Mouse (Mus musculus): ENCODE measurements around the gene Etfdh.
A peak's percentile ranks its signal among the peaks of the same experiment; 100 is the strongest.

Gene Etfdh

DNA sequence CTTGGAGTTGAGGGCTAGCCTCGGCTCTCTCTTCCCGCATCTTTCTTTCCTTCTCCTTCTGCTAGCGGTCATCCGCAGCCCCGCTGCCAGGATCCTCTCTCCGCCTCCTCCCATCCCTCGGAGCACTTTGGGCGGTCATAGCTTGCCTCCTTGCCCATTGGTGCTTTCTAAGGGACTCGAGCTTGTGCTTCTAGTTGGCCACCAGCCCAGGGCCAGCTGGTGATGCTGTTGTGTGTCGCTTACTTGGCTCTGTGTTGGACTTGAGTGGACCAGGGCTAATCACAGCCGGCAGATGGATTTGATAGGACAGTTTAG is at the start of gene Etfdh:
Gene Etfdh (minus strand): TSS at position 85 of the 315 bp plus-strand sequence.
- peak; percentile 75 for DNase-seq (ENCODE audit: low read depth, low spot score)

DNA sequence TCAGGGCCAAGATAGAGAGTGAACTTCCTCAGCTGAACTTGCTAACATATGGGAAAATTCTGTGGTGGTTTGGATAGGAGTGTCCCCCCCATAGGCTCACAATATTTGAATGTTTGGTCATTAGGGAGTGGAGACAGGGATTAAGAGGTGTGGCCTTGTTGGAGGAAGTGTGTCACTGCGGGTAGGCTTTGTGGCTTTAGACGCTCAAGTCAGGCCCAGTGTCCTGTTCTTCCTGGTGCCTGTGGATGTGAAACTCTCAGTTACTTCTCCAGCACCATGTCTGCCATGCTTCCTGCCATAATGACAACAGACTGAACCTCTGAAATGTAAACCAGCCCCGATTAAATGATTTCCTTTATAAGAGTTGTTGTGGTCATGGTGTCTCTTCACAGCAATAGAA is 47.1 kb upstream of the Etfdh start:
- no peak for DNase-seq (ENCODE audit: low read depth, low spot score)

DNA sequence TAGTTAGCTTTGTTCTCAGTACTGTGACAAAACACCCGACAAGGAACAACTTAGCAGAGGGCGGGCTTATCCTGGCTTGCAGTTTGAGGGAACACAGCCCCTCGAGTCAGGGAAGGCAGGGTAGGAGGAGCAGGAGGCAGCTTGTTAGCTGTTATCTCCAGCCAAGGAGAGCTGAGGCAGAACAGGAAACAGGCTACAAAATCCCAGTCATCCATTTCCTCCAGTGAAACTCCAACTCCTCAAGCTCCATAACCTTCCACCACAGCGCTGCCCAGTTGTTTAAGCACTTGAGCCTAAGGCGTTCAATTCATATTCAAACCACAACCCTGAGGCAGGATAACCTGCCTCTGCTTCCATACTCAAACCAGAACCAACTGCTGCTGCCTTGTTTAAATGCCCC is 45.3 kb upstream of the Etfdh start:
- peak; percentile 67 for DNase-seq (ENCODE audit: low read depth, low spot score)

DNA sequence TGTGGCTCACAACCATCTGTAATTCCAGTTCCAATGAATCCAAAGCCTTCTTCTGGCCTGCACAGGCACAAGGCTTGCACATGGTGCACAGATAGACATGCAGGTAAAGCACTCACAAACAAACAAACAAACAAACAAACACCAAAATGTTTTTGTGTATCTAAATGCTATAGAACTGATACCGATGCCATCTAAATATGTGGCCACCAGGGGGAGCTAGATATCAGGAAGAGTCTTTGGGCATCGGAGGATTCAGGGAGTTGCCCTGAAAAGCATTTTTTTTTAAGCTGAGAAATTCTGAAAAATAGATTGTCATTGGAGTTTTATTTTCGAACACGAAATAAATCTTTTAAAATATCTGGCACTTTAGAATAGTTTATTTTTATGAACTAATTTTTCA is 43.8 kb upstream of the Etfdh start:
- peak; percentile 78 for DNase-seq (ENCODE audit: low read depth, low spot score)

DNA sequence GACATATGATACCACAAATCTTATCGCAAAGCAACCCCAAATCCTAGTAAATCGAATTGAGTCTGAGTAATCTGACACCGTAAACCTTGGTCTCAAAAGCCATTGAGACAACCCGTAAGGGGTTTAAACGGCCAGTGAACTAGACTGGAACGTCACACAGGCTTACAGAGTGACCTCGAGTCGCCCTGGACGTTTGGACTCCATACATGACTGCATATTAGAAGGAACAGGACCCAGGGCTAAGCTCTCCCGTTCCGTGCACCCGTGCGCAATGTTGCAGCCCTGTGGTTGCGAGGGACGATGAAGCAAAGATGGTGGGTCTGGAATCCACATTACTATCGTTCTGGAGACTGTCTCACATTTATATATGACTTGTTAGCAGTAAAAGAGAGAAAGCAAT is 42.9 kb upstream of the Etfdh start:
- DNase-seq (ENCODE audit: low read depth, low spot score) = no peak

DNA sequence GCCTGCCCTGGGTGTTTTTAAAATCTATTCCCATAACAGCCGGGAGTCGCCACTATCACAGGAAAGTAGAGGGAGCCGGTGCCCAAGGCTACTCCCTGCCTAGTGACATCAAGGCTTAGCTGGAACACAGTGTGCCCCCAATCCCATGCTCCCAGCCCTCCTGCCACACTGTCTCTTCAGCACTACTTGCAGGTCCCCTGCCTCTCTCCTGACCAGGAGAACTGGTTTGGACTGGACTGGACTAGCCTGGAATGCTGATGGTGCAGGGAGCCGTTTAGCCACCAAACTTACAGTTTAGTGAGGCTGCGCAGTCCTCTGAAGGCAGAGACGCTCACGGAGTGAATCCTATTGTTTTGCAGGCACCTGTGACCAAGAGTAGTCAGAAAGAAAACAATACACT is 41.3 kb upstream of the Etfdh start:
- DNase-seq (ENCODE audit: low read depth, low spot score) = peak; percentile 68

DNA sequence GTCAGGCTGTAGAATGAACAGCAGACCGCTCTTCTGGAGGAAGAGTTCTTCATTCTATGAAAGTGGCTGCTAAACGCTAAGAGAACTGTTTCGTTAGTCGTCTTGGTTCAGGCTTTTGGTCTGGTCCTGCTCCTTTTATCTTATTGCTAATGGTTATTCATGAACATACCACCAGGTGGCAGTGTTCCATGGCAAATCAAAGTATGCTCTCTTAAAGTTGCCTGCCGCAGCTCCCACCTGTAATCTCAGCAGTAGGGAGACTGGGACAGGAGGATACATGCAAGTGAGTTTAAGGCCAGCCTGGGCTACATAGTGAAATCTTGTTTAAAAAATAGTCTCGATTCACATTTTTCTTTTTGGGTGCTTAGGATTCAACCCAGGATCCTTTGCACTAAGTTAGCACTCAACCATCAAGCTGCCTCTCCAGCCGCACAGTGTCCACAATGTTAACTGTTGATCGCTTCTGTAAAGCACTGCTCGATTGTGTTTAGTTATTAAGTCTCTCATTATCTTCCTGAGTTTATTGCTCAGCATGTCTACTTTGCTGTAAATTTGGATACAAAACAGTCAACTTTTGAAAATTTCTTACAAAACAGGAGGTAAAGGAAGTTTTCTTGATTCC is 35.6 kb upstream of the Etfdh start:
- peak; percentile 75 for DNase-seq (ENCODE audit: low read depth, low spot score)

DNA sequence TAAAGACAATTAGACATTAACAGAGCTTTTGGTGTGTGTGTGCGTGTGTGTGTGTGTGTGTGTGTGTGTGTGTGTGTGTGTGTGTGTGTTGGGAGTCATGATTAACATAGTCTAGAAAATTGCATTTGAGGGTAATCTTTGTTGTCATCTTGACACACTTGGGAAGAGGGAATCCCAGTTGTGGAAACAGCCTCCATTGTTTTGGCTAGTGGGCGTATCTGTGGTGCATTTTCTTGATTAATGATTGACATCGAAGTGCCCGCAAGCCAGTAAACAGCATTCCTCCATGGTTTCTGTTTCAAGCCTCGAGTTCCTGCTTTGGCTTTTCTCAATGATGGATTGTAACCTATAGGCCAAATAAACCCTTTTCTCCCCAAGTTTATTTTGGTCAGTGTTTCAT is 27.4 kb upstream of the Etfdh start:
- DNase-seq (ENCODE audit: low read depth, low spot score) = no peak

DNA sequence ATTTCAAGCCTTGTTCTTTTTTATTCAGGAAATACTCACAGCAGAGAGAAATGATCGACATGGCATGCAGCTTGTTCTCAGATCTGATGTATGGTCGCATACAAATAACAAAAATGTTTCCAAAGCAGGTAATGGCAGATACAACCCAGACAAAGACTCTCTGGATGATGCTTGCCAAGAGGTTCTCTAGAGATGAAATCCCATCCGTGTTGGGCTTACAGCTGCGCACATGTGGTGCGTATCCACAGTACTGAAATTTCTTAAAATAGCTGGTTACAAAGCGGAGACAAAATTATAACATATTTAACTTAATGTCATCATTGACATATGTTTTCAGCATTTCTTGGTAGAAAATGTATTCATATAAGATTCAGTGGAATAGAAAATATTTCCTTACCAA is 22.8 kb upstream of the Etfdh start:
- no peak for DNase-seq (ENCODE audit: low read depth, low spot score)

DNA sequence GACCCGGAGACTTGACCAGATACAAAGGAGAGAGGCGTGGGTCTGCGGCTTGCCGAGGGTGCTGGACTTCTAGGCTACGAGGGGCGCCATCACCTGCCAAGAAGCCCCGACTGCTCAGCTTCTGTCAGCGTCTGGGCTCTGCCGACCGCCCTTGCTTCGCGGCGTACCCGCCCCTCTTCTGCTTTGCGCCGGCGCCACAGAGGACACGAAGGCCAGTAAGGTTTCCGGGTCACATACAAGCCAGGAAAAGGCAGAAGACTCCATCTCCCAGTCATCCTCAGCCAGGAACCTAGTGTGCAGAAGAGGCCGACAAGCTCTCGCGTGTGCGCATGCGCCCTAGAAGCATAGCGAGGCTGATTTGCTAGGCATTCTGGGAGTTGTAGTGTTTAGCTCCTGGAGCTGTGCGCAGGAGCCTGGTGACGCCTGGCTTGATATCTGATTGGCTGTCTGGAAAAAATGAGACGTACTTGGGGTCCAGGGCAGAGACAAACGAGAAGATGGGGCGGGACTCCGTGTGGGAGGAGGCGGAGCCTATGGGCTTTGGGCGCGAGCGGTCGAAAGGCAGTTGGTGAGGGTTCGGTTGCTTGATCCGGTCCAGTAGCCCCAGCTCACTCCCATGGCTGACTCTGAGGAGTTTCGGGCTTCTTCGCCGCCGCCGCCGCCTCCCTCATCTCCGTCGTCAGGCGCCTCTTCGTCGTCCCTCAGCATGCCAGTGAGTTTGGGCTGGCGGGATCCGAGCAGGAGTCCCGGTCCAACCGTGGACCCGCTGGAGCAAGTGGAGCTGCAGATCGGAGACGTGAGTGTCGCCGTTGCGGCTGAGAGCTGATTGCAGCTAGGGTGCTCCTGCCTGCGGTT is 512 bp downstream of the Etfdh start, which contains the start of gene 4930579G24Rik:
Gene 4930579G24Rik (plus strand): TSS at position 519 of the 855 bp plus-strand sequence.
- peak; percentile 100 for DNase-seq (ENCODE audit: low read depth, low spot score)

DNA sequence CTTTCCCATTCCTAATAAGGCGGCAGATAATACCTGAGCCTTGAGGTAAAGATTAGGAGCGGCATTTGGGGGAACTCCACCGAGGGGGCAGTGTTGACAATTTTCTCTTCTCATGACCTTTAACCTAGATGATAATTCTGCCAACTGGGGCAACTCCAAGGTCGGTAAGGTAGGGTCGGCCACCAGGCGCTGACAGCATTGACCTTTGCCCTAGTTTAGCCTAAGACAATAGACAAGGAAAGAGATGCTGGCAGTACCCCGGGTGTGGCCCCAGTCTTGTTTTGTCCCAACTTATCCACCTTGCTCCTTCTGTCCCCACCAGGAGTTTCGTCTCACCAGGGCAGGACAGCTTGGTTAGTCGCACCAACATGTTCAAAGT is 1.1 kb downstream of the Etfdh start:
- DNase-seq (ENCODE audit: low read depth, low spot score) = no peak

DNA sequence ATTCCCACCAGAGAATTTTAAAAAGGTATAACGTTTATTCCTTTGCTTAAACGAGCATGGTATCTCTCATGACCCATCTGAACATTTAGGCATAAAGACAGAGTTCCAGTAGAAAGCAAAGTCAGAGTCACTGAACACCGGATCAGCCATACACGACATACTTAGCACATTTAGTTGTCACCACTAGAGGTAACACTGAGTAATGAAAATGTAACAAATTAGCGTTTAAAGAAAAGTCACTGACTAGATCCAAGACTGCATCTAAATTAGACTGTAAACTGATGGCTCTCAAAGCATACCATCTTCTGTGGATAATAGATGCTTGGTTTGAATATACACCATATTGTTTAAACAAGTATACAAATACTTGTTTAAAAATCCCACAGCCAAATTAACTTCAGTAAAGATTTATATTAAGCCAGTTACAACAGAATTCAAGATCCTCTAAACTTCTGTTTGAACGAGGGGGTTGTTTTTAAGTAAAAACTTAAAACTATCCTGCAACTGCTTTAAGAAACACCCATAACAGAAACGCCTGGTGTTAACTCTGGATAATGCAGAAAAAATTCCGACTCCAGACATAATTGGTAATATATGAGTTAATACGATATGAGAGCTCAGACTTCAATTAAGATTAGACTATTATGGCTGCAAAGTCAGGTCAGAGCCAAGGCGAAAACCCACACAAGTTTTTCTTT is 1.7 kb downstream of the Etfdh start:
- DNase-seq (ENCODE audit: low read depth, low spot score) = peak; percentile 9

DNA sequence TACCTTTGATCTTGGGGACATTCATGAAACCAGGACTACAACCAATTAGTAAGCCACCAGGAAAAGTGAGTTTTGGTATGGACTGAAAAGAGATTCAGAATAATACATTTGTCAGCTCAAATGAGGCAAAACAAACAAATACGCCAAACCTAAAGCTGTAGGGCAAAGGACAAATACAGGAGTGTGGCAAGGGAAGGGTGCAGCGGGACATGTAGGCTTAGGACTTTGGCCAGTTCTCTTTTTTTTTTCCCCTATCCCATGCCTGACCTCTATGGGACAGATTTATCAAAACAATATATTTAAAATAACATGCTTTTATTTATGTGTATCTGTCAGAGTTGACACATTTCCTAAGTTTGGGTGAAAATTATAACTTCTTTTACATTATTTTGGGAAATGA is 19.4 kb downstream of the Etfdh start:
- no peak for DNase-seq (ENCODE audit: low read depth, low spot score)

DNA sequence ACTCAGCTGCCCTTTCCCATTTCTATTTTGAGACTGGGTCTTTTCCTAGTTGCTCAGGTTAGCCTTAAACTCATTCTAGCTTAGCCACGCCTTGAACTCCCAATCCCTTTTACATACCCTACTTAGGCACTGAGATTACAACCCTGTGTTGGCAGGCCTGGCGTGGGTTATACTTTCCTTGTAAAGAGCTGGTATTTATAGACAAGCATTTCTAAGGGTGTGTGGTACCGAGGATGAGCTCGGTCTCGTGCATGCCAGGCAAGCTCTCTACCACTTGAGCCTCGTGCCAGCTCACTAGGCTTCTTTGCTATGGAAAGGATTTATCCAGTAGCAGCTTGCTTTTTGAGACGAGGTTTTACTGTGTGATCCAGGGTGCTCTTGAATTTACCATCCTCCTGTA is 33.8 kb downstream of the Etfdh start:
- no peak for DNase-seq (ENCODE audit: low read depth, low spot score)

DNA sequence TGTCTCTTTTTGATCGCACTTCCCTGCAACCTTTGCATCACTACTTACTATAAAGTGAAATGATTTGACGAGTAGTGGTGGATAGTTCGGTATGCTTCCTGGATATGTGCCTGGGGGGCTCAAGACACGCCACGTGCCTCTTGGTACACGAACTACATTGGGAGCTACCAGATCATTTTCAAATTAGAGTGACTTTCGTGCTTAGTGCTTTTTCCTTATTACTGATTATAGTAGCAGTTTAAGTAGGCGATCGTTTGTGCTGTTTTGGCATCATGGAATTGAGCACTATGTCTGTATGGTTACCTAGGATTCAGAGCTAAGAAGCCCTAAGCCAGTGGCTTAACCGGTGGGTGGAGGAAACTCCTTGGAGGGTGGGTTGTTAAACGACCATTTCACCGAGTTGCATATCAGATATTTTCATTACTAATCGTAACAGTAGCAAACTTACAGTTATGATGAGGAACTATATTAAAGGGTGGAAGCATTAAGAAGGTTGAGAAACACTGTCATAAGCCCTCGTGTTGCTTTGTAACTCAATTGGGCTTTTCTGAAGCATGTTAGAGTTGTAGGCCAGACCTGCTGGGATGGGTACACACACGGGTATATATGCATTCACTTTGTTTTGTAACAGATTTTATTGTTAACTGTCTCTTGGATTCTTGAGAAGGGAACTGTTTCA is 37.4 kb downstream of the Etfdh start:
- no peak for DNase-seq (ENCODE audit: low read depth, low spot score)

DNA sequence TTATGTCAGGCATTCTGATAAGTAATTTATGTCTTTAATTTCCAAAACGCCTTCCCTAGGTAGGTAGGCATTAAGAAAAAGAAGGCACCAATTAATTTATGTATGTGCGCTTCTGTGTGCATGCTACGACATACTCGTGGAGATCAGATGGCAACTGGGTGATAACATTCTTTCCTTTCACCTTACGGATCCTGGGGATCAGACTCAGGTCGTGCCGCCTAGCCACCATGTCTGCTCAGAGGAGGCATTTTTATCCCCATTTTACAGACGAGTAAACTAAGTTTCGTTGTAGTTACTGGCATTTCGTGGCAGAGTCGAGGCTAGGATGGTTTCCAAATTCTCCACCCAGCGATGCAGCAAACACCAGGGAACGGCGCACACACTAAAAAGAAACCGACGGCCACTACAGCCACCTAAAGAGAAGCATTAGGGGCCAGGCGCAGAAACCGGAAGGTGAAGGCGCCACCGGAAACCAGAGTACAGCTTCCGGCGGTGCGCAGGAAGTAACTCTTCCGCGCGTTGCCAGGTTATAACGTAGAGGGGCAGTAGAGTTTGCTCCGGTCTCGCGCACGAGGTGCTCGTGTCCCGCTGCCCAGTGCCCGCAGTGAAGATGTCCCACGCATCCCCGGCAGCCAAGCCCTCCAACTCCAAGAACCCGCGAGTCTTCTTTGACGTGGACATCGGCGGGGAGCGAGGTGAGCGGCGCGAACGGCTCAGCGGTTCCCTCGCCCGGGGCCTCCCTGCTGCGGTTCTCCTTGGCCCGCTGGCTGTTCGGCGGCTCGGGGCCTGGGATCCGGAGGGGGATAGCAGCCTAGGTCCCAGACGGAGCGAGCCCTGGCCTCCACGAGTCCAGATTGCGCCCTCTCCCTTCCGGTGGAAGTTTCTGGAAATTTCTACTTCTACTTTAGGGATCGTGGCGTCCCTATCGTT is 38.2 kb downstream of the Etfdh start, which contains the start of gene Ppid:
Gene Ppid (plus strand): TSS at position 480 of the 930 bp plus-strand sequence.
- DNase-seq (ENCODE audit: low read depth, low spot score) = peak; percentile 91

DNA sequence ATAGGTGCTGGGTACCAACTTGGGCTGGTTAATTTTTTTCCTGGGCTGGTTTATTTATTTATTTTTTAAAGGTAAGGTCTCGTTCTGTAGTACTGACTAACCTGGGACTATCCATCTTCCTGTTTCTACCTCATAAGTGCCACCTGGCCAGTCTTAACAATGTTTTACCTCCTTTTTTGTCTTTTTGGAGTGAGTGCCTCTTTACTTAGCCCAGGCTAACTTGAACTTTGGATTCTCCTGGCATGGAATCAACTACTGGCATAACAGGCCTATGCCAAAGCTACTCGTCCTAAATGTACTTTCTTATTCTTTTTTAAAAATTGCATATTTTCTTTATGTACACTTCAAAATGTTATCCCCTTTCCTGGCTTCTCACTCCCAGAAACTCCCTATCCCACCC is 39.6 kb downstream of the Etfdh start:
- DNase-seq (ENCODE audit: low read depth, low spot score) = no peak

DNA sequence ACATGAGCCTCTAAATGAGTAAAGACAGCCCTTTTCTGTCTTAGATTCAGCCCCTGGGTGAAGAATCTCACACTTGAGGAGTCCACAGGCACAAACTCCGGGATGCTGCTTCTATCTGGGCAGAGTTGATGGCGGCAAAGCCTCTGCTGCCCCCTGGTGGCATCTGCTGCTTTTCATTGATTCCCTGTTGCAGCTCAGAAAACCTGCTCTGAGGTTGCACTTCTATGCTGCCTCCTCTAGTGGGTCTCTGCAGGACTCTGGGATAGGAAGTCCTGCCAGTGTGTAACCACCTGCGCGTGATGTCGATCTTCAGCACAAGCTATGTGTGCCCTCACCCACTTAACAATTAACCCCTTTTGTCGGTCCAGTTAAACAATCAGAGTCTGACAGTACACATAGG is 42.5 kb downstream of the Etfdh start:
- peak; percentile 94 for DNase-seq (ENCODE audit: low read depth, low spot score)

DNA sequence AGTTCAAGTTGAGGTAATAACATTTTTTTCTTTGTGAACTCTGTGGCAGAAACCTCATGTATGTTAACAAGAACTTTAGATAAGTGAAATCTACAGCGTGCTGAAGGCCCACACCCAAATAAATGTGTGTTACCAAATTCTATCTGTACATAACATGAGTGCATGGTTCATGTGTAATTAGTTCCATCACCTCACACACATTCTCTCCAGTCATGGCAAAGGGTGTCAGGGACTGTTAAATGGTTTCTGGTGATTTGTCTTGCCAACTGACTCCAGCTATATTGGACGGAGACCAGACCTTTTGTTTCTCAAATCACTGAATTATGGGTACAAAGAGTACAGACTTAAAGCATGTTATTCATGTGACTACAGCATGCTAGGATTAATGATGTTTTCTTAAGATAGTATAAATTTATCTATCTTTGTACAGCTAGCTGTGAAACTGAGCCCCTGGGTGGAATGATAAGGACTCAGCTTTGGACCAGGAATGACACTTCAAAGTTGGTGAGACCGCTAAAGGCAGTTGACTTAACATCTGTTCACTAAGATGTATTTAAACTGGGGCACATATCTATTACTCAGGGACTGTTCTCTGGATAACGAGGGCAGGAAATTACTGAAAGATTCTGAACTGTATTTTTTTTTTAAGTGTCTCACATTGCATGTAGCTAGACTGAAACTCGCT is 49.3 kb downstream of the Etfdh start:
- DNase-seq (ENCODE audit: low read depth, low spot score) = no peak

DNA sequence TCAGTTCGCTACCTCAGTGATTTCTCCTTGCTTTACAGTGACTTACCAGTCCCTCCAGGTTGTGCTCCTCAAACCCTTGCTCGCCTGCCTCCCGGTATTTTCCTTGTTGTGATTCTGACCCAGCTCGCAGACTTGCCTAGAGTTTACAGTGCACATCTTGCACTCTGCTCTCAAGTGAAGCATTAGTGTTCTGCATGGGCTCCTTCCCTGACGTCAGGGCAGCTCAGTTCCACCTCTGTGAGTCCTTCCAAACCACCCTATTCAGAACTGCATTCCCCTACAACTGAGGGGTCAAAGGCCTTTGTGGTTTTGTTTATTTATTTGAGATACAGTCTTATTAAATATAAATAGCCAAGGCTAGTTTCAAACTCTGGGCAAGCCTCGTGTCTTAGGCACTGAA is 51.1 kb downstream of the Etfdh start:
- no peak for DNase-seq (ENCODE audit: low read depth, low spot score)

Measured in R1 (cell line).